28 mouse cellular contexts compared by ENCODE assay signal in the genomic region with DNA sequence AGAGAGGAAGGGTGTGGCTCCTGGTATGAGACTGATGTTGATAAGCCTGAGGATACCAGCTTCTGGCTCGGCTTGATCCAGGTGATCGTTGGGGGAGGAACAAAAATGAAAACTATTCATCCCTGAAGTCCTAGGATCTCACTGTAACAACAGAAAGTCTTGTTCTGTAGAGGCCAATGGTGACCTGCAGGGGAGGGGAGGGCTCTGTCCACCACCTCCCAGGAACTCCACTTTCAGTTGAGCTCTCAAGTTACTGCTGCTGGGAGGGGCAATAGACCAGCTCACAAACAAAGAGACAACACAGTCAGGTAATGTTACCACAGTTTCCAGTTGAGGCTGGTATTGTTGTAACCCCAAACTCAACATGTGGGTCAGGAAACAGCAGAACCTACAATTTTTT.
"Had no signal": no experiment of that assay in that cellular context is flagged by ENCODE, and none has a peak within 500 bp of the region (broad histone marks: within the 10 kb centered on the region; RNA-seq: fewer than 3 reads in every experiment).

No protein-coding gene starts in this region.

- H3K27ac ChIP-seq: gastrocnemius, adult 2 months; heart, adult 2 months; heart, embryonic 10.5 days; heart, embryonic 13.5 days; heart, embryonic 15.5 days; hindbrain, embryonic 10.5 days; hindbrain, embryonic 12.5 days; hindbrain, embryonic 14.5 days; intestine, embryonic 15.5 days; kidney, postnatal 0 days; layer of hippocampus, adult 2 months; limb, embryonic 13.5 days; limb, embryonic 15.5 days; liver, embryonic 12.5 days; liver, embryonic 14.5 days had no signal

- H3K4me1 ChIP-seq: liver, embryonic 12.5 days had no signal

- DNase-seq: gastrocnemius, adult 2 months; gastrocnemius, postnatal 10 days; gastrocnemius, postnatal 25 days; heart, adult 2 months; heart, postnatal 4 days; kidney, adult 2 months; kidney, adult 9 months; kidney, postnatal 25 days; kidney, postnatal 4 days; layer of hippocampus, adult 9-11 months; layer of hippocampus, postnatal 36 days; left cerebral cortex, postnatal 4 days had no signal

- H3K36me3 ChIP-seq: heart, embryonic 10.5 days; heart, embryonic 13.5 days; heart, embryonic 15.5 days; hindbrain, embryonic 10.5 days; hindbrain, embryonic 12.5 days; intestine, embryonic 15.5 days; limb, embryonic 13.5 days; limb, embryonic 15.5 days; liver, embryonic 12.5 days had no signal

- ATAC-seq: hindbrain, embryonic 16.5 days; inflammation-experienced regulatory T-cells, adult 6 months; intestine, embryonic 15.5 days; intestine, postnatal 0 days; liver, embryonic 12.5 days had no signal

- H3K9me3 ChIP-seq: heart, embryonic 10.5 days; heart, embryonic 13.5 days; heart, embryonic 15.5 days; hindbrain, embryonic 10.5 days; hindbrain, embryonic 12.5 days; intestine, embryonic 15.5 days; limb, embryonic 13.5 days; limb, embryonic 15.5 days; liver, embryonic 12.5 days had no signal

- H3K9ac ChIP-seq: heart, embryonic 13.5 days; heart, embryonic 15.5 days; hindbrain, embryonic 12.5 days; hindbrain, embryonic 14.5 days; intestine, embryonic 15.5 days; limb, embryonic 13.5 days; limb, embryonic 15.5 days; liver, embryonic 12.5 days; liver, embryonic 14.5 days had no signal

- H3K4me3 ChIP-seq: gastrocnemius, adult 2 months; heart, adult 2 months; heart, embryonic 10.5 days; heart, embryonic 13.5 days; heart, embryonic 15.5 days; hindbrain, embryonic 10.5 days; hindbrain, embryonic 12.5 days; intestine, embryonic 15.5 days; layer of hippocampus, adult 2 months; limb, embryonic 13.5 days; limb, embryonic 15.5 days; liver, embryonic 12.5 days had no signal

- H3K4me2 ChIP-seq: heart, embryonic 13.5 days; heart, embryonic 15.5 days; hindbrain, embryonic 12.5 days; hindbrain, embryonic 14.5 days; intestine, embryonic 15.5 days; limb, embryonic 13.5 days; limb, embryonic 15.5 days; liver, embryonic 12.5 days had no signal
